Mouse (Mus musculus) G1E (cell line): ENCODE results near the gene Slc9c1.

Source experiments
- CTCF ChIP-seq: IDR thresholded peaks from 2 replicates; pipeline ENCODE4 v1.5.1; 2012; ENCODE audit warnings: low read depth, low read length, inconsistent platforms, mixed read lengths
- GATA1 ChIP-seq: IDR thresholded peaks from 2 replicates; pipeline ENCODE4 v1.6.1; 2012; ENCODE audit warnings: borderline replicate concordance, low read length, inconsistent platforms, mixed read lengths
- POLR2AphosphoS5 ChIP-seq: IDR thresholded peaks from 2 replicates; pipeline ENCODE4 v1.6.1; 2012; ENCODE audit warnings: low read depth, low read length, inconsistent platforms; ENCODE audit not compliant: insufficient replicate concordance
- TAL1 ChIP-seq: conservative IDR thresholded peaks from 2 replicates; pipeline ENCODE4 v1.6.1; 2012; ENCODE audit warnings: low read depth, low read length, inconsistent platforms, mixed read lengths

- TF ChIP-seq GATA1 (no peak), CTCF (no peak), POLR2AphosphoS5 (no peak), TAL1 (no peak)
Measured at GRCm38 (mm10) chr16:45640070-45640762, 105.1 kb downstream of the Slc9c1 start.
